Mouse (Mus musculus) lung, postnatal 0 days (tissue): ENCODE data around the gene Gstm5.
A peak's percentile ranks its signal among the peaks of the same experiment; 100 is the strongest.

Experiments
- CTCF ChIP-seq: IDR thresholded peaks from 2 replicates; pipeline ENCODE4 v1.5.1; 2016; ENCODE audit warnings: antibody characterized with exemption, mild to moderate bottlenecking
- EP300 ChIP-seq: IDR thresholded peaks from 2 replicates; pipeline ENCODE4 v1.6.1; 2016; ENCODE audit warnings: antibody characterized with exemption, mild to moderate bottlenecking, control low read depth

DNA sequence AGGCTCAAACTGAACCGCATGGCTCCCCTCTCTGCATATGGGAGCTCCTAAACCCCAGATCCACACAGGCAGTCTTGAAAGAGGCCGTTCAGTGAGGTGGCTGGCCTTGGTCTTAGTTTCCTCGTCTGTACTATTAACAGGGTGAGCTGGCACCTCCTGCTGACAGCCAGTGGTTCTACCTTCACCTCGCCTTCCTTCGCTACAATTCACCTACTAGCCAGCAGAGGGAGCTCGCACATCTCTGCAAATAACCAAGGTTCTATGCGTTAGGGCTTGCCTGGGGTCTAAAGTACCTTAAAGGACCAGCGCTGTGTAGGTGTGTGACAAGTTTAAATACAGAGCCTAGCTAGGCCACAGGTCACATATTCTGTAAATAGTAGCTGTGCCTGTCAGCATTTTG, 28.5 kb upstream of the Gstm5 start:
- no peak for TF ChIP-seq EP300
- peak; percentile 99 for TF ChIP-seq CTCF
